Mouse (Mus musculus) B cell, adult 2 months (primary cell): ENCODE measurements at regions not wholly inside any gene's neighbourhood (a gene's known extent, or its start where the extent isn't known, plus 50 kb on each side); places are given as distances from the start of the nearest gene placed in this dataset.

Source experiments
- DNase-seq, 2 experiments: peaks; one replicate each; pipeline ENCODE4 v3.0.0; 2022

DNA sequence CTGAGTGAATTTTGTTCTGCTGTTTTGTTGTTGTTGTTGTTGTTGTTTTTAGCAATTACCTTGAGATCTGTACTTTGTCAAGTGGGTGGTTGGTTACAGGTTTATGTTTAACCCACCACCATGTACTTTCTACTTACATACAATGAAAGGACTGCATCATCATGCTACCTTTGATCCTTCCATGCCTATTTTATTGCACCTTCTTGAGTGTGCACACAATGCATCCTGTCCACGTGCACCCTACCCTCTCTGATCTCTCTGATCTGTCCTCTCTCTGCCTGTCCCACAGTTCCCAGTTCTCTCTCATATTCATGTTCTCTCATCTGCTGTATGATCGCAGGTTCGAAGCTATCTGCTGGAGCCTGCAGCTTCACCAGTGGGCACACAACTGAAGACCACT lies 59.9 kb upstream of the Gas1 start:
- no peak for DNase-seq

DNA sequence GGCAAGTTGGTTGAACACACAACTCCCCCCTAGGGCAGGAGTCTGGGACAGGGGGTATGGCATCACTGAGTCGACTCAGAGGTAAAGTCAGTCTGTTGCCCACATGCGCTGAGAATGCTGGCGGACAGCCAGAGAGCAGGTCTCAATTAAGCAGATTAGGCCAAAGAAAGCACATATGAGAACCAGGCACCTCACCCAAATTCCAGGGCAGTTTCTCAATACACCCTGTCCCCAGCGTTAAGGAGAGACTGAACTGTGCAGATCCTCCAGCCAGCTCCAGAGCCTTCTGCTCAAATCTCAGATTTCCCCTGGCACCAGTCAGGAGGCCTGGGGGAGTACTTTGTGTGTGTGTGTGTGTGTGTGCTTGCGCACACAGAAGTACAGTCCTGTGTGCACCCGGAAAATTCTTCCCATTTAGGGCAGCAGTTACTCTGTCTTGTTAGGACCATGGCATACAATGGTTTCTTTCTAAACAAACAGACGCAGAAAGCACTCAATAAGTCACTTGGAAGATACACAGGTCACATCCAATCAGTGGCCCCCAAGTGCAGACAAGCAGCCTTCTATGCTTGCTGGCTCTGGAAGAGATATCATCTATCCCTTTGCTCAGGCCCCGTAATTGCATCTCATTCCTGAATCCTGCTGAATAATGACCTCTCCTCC lies 65.4 kb upstream of the Gas1 start:
- no peak for DNase-seq

DNA sequence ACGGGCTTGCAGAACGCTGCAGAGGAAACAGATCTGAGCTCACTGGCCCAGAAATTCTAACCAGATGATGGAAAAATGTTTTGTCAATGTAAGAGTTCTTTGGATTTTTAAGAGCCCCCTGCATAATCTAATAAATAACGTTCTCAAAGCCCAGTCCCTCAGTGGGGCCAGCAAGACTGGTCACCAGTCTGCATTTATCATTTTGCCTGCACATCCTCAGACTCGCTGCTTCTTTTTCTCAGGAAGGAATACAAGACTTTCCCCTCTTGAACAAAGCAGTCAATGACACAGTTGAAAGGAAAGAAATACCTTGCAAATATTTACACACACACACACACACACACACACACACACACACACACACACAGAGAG lies 65.9 kb upstream of the Gas1 start:
- no peak for DNase-seq

DNA sequence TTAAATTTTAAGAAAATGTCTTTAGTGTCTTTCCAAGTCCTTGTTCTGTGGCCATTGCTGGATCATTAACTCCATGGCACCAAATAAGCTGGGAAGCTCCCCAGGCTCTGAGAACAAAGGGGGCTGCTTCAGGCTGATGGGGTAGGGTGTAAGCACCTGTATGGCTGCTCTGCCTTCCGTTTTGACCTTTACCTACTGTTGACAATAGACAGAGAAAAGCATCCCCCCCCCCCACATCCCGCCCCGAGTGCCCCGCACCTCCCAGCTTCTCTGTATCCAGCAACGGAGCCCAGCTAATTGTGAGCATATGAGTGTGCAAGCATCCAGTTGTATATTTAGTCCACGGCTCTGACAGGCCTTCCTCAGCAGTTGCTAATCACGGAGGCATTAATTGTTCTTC lies 78.0 kb upstream of the Gas1 start:
- no peak for DNase-seq

DNA sequence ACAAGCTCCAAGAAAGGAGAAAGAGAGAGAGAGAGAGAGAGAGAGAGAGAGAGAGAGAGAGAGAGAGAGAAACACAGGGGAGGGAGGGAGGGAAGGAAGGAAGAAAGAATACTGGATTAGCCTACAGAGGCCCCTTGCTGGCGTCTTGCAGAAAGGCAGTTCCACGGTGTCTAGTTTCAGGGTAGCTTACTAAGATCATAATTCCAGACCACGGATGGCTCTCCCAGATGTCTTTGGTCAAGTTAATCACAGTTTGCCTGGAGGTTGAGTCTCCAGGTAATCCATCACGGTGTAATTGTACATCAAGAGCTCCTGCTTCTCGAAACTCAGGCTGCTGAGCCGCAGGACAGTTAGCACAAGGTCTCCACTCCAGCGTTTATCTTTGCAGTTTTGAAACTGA lies 78.5 kb upstream of the Gas1 start:
- DNase-seq = no peak

DNA sequence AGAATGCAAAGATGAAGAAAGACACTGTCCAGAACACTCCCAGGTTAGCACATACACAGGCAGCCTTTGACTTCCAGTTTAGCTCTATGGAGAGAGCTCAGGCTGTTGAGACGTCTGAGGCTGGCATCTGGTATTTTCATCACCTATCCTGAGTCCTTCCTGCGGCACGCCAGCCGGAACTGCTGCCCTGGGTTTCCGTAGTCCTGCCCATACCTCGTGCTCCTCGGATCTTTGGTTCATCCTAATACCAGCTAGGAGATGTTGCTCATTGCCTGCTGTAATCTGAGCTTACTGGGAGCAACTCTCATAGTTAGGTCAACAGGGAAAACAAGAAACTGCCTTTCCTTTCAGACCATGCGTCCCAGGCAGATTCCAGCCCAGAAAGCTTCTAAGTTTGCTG lies 79.8 kb upstream of the Gas1 start:
- DNase-seq = no peak

DNA sequence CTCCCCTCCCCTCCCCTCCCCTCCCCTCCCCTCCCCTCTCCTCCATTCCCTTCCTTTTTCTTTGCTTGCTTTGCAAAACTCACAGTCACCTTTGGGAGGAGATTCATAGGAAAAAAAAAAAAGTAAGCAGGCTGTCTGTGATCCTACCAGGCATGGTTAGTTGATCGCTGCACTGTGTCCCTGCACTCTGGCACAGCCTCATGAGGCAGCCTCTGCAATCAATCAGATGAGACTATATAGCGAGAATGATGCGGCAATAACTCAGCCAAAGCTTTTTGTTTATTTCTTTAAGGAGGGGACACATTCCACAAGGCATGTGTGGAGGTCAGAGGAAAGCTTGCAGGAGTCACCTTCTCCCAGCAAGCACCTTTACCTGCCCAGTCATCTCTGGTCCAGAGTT lies 80.7 kb upstream of the Gas1 start:
- no peak for DNase-seq

DNA sequence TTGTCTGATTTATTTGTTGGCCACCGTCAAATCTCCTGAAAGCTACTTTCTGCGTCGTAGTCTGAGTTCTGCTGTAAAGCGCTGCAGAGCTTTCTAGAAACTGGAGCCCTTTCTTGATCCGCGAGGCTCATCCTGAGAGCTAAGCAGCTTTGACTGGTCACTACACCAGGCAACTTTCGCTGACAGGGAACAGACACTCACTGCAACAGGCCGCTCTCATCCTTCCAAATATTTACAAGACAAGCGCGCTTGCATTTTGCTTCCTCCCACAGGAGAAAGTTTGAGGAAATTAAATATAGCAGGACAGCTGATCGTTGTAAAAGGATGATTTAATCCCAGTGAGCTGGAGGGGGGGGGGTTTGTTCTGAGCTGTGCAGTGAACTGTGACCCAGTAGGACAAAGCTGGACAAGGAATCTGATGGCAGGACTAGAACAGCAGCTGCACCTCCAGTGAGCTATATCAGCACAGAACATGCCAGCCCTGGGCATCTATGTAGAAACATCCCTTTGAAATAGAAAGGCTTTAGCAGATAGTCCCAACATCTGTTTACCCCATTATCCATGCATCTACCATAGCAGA lies 85.4 kb upstream of the Gas1 start:
- no peak for DNase-seq

DNA sequence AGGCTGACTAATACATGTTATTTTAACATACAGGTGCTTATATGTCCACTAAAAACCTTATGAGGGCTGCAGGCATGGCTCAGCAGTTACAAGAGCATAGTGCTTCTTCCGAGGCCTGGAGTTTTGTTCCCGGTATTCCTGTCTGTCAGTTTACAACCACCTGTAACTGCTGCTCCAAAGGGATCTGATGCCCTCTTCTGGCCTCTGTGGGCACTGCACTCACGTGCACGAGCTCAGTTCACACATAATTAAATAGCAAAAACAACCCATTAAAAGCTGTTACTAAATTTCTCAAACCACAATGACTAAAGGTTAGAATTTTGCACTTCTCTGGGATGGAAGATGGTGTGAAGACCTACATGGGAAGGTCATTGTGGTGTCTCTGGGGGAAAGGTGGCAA lies 87.3 kb upstream of the Gas1 start:
- no peak for DNase-seq

DNA sequence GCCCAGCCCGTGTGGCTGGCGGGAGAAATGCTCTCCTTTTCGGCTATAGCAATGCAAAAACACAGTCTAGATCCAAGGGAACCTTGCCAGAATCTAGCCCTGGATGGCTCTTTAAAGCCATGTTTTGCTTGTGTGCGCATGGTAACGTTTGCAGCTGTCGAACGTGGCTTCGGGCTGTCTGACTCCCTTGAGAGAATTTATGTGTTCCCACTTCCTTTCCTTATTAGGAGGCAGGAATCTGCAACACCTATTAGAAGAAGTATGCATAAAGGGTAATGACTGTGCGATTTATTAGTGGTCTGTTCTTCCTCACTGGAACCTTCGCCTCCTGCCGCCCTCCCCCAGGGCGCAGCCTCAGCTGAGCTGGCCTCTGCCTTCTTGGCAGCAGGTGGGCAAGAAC lies 90.4 kb upstream of the Gas1 start:
- DNase-seq = no peak

DNA sequence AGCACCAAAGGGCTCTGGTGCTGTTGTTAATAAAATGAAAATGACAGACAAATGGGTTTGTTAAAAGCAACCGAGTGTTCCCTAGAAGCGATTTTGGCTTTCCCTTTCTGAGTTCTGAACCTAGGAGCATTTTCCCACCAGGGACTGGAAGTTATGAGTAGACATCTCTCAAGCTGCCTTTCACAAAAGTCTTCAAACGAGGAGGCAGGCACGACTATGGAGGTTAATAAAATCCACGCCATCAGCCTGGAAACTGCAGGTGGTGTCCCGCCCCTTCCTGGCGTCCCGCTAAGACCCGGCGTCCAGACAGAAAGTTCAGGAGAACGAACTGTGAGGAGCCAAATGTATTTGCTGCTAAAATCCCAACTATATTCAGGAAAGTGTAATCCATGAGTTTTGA lies 91.1 kb upstream of the Gas1 start:
- no peak for DNase-seq

DNA sequence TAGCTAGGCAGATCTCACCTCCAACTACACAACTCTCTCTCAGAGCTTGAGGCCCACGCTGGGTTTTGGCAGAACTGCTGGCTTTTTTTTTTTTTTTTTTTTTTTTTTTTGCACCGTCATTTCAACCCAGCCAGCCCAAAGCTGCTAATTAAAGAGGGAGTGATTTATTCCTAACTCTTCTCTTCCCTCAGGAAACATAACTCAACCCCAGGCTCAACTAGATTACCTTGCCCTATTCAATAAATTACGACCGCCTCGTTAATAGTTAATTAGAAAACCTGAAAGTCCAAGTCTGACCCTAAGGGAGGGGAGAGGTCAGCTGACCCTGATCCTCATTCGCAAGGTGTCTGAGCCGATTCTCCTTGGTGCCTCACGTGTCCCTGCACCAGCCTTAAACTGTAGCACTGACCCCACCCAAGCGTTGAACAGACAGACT lies 92.3 kb upstream of the Gas1 start:
- no peak for DNase-seq

DNA sequence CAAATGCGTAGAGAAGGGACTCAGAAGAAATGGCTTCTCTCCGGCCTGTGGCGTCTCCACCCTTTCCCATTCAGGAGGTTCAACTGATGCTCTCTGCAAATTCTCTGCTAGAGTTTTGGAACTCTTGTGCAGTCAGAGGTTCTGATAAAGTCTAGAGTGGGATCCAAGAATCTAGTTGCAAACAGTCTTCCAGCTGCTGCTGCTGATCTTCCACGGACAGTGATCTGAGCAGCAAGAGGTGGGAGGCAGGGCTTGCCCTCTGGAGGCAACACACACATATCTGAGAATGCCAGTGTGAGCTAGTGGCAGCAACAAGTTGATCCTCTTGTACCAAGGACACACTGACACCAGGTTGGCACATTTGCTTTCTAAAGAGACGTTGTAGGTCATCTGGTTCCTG lies 93.4 kb upstream of the Gas1 start:
- DNase-seq = no peak

DNA sequence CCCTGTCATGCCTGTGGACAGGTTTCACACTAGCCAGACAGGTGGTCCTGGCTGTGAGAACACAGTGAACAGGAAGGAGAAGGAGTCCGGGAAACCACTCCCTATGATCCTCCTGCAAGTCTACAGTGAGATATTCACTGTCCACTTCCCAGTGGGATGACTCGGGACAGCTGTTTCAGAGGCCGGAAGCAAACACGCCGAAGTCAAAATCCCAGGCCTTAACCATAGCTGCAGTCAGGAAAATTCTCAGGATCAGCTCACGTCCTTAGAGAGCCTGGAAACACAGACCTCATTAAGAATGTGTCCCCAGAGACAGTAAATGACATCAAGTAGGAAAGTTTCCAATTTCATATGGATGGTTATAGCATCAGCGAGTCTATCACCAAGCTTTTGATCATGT lies 96.2 kb upstream of the Gas1 start:
- no peak for DNase-seq

DNA sequence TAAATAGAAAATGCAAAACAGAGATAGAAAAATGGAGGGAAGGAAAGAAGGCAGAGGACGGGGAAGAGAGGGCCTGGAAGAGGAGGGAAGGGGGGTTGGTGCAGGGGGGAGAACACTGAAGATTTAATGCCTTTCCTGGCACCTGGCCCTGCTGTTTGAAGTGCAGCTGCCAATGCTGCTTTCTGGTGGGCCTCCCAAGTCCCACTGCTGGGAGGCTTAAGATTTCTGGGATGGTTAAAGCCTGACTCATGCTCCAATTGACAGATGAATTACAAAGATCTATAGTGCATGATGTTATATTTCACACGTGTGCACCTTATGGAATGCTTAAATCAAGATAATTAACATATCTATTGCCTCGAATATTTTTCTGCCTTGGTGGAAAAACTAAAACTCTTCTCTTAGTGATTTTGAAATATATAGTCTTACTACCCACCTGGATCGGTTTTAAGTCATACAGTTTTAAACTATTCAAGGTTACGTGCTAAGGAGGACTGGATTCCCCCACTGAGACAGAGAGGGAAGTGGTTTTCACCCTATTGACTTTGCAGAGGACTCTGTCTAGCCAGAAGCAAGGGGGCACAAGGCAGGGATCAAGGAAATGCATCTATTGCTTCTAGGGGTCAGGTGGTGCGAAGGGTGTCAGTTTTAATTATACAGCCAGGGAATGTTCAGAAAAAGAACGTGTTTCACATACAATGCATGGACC lies 105.5 kb upstream of the Gas1 start:
- DNase-seq = no peak

DNA sequence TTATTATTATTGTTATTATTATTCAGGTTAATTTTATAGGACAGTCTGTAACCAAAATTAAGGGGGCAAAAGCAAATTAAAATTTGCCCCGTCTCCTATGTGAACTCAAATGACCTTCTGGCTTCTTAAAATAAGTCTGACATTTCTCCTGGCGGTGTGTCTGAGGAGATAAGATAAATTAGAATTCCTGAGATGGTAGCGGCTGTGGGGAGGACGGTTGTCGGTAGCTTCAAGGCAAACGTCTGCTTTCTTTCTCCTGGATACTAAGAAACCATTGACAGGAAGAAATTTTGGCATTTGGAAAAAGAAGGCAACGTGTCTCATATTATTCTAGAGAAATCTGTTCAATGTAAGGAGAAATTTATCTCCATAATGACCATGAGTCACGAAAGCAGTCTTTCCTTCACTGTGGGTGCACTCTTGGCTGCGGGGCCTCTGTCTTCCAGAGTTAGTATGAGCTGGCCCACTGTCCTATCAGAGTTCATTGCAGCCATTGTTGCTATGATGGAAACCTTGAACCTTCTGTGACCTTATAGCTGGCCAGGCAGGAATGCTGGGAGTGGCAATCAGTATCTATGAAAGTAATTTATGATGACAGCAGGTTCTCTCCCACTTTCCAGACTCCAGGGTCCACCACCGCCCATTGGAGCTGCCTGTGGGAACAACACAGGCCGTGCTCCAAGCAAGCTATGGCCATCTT lies 109.5 kb upstream of the Gas1 start:
- no peak for DNase-seq

DNA sequence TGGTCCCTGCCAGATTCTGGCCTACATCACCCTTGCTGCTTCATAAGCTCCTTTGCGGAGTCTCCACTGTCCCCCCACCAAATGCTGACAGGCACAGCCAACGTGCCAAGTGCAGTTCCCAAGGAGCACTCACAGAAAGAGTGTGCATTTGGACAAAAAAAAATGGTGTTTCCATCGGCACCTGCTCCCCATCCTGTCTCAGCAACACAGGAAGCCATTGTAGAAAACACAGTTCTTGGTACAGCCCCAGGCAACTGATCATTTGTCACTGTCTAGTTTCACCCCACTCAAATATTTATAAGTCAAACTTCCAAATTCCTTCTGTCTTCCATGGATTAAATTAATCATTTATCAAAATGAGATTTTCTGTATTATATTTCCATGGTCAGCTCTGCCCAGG lies 112.5 kb upstream of the Gas1 start:
- DNase-seq = no peak

DNA sequence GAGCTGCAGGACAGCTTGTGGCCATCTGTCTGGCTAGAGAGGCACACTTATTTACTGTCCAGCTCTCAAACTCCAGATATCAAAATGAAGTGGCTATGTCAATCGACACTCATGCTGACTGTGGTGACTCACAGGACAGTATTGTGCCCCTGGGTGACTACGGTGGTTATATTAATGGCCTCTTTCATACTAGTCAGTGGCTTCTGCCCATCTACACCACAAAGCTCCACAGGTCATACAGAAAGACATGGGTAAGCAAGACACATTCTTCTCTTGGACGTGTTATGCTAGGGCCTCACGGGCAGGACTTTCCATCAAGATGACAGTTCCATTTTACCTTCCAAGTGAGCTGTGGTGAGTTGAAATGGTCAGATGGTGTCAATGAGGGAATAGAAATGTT lies 113.7 kb upstream of the Gas1 start:
- no peak for DNase-seq

DNA sequence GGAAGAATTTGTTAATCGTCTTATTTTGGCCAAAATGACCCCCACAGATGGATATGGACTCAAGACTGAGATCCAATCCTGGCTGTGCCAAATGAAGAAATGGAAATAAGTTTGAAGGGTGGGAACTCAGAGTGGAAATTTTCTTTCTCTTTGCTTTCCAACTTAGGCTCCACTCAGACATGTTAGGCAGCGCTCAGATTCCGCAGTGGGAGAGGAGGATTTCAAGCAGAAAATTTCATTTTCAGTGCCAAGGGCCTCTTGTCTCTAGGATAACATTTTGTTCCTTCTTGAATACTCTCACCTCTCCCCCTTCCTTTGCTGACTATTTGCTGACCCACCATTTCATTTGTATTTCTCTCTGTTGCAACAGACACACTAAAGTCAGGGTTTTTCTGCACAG lies 114.2 kb upstream of the Gas1 start:
- DNase-seq = no peak

DNA sequence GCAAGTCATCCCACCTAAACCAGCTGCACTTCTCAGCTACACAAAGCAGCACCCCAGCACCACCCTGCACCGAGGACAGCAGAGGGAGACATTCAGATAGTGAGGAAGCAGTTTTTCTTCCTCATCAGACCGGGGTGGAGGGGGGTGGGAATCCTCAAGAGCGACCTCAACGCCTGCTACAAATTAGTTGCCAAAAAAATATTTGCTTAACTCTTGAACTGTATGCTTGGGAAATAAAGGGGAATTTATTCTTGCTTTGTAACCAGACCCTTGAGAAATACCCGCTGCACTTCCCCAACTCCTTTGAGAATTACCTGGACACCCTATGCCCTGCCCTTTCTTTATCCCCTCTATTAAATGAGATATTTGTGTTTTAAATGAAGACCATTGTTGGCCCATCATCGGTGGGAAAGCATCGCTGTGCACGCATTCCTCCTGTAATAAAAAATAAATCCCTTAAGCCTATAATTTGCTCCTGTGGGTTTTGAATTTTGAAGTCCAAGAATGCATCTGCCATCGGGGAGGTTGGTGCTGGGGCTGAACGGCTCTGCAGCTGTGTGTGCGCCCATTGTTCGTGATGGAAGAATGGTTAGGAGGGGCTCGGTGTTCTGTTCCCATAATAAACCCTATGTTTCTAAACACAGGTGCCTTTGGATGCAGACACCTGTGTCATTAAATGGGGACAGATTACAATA lies 119.2 kb upstream of the Gas1 start:
- DNase-seq = no peak

DNA sequence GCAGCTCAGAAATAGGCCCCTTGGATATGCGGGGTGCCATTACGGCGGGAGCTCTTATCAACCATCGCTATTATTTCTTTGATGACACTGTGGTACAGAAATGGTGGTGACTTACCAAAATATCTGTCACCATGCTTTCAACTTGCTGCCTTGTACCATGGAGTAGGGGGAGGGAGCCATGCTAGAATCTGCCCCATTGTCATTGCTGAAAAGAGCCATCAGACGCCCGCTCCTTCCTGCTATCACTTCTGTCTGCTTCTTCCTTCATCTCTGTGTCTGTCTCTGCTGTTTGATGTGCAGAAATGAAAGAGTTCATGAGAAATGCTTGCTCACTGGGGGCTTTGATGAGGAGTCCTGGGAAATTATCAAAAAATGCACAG lies 119.7 kb upstream of the Gas1 start:
- no peak for DNase-seq

DNA sequence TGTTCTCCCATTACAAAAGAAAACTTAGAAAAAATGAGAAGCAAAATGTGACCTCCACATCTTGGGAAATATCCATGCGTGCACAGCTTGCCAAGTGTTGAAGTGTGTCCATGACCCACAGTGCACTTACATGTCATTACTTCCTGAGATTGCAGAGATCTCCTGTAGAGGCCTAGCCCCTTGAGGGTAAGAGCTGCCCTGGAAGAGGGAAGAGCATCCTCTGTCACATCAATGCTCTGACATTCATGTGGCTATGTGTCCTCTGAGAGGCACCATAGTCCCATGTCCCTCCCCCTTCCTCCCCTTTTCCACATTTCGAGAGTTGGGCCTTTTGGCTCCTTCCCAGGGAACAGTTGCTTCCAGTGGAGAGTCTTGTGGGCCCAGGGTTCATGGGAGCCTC lies 121.4 kb upstream of the Gas1 start:
- no peak for DNase-seq

DNA sequence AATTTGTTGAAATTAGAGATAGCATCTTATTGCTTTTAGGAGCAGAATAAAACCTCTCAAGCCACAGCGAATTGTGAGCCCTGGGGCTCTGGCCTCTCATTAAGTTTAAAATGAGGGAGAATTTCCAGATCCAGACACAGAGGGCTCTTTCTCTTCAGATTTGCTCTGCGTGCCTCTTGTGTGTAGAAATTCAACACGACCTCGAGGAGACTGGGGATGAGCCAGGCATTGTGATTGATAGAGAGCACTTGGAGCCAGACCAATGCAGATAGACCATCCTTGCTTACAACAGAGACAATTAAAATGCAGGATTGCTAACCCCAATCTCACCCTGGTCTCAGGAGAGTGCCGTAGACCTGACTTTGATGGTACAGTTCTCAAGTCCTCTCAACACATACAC lies 121.9 kb upstream of the Gas1 start:
- DNase-seq = no peak

DNA sequence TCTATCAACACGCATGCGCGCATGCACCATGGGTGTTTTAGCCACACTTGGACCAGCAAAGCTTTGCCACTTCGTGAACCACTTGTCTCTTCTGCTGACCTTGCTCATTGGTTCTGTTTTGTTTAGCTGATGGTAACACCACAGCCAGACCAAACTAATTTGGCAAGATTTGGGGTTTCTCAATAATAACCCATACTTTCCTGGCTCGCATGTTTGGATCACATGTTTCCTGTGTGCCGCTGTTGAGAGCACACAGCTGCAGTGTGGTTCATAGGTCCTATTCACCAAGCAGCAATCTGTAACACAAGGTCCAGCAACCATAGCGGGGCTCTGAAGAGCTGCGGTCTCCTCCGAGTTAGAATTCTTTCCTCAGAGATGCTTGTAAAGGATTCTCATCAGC lies 126.4 kb upstream of the Gas1 start:
- DNase-seq = no peak
